Mouse (Mus musculus) layer of hippocampus, postnatal 10 days (tissue): ENCODE results near the gene Ciao2a. TPM values are rescaled to one million over a fixed set of nuclear protein-coding genes. Genes with fewer than 3 reads are reported as not detected.

ENCODE experiments used
- DNase-seq, 2 experiments: peaks; one replicate each; pipeline ENCODE4 v3.0.0; 2021; ENCODE audit warnings: low spot score in 2 of 2
- total RNA-seq, 2 experiments: library from RNA; stranded (reverse); gene quantifications; 2 replicates each; pipeline ENCODE4 v1.2.3; 2021

The Ciao2a gene
- total RNA-seq, 2 experiments from 2014 or later: 27.2 to 28.9 TPM

- DNase-seq: no peak
These were observed 32.5 kb downstream of the Ciao2a start for GRCm38 (mm10) chr9:66158885-66159430.

DNA sequence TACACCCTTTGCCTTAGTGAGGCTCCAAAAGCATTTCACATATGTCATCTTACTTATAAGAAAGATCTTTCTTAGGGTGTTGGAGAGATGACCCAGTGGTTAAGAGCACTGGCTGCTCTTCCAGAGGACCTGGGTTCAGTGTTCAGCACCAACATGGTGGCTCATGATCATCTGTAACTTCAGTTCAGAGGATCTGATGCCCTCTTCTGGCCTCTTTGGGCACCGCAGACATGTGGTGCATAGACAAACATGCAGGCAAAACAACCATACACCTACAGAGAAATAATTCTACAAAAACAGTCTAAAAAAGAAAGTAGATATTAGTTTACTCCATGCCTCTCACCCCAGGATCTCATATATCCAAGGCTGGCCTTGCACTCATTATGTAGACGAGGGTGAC lies 33.7 kb downstream of the Ciao2a start:
- DNase-seq: no peak

GRCm38 (mm10) chr9:66162995-66163394 lies 36.6 kb downstream of the Ciao2a start:
- no peak for DNase-seq

DNA sequence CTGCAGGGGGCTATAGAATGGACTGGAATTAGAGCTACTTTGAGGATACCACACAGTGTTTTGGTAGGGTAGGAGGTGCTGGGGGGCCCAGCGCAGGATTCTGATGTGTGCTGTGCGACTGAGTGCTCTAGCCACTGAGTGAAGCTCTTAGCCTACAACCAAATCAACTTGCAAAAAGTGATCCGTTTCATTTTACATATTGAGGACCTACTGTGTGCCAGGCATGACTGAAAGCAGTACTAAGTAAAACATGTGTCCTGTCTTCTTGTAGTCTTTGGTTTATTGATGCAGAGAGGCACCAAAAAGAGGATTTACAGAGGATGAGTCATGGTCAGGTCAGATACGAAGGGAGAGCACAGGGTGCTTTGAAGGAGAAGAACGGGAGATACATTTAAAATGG lies 40.8 kb downstream of the Ciao2a start:
- DNase-seq: no peak

- DNase-seq: no peak
These were observed 41.8 kb downstream of the Ciao2a start for GRCm38 (mm10) chr9:66168233-66168632.

- DNase-seq: no peak
These were observed 44.1 kb downstream of the Ciao2a start for GRCm38 (mm10) chr9:66170506-66170905.

DNA sequence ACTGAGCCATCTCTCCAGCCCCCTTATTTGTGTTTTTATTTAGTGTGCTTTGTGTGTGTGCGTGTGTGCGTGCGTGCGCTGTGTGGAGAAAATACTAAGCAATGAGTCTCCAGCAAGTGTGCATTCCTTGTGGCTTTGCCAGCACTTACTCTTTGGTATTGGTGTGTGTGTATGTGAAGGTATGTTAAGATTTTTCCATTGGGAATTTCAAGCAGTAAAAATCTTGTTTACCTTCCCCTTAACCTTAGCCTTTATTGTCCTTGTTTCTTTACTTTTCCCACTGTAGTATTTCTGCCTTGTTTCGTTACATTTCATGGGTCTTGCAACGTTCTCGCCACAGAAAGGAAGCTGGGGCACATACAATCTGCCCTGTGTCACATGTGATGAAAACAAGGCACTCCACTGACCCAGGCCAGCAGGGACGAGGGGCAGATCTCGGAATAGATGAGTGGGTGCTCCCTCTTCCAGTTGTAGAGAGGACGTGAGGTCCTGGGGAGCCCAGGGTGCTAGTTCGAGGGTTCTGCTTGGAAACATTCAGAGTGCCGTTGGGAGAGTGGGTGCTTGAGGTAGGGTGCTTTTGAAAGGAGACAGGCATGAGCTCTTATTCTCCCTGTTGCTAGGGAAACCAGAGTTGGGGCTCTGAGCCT lies 45.0 kb downstream of the Ciao2a start:
- no peak for DNase-seq

DNA sequence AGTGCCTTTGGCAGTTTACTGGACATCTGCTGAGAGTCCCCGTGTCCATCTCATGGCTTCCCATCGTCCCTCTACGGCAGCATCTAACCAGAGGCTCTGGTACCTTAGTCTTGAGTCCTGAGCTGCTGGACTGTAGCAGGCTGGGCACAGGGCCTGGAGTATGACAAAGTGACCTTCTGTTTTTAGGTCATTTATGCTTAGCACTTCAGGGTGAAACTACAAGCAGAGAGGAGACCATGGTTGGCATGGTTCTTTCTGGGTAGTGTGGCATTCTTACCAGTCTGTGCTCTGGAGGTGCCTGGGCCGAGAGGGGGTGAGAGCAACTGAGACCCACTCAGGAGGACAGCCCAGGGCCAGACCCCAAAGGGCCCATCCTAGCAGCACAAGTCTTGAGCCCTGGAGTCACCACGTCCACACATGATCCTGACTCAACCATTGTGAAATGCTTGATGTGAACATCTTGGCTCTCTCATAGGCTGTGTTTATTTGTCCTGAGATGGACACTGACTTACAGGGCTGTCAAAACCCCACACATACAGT lies 47.0 kb downstream of the Ciao2a start:
- no peak for DNase-seq

GRCm38 (mm10) chr9:66174985-66175384 lies 48.6 kb downstream of the Ciao2a start:
- DNase-seq: no peak

DNA sequence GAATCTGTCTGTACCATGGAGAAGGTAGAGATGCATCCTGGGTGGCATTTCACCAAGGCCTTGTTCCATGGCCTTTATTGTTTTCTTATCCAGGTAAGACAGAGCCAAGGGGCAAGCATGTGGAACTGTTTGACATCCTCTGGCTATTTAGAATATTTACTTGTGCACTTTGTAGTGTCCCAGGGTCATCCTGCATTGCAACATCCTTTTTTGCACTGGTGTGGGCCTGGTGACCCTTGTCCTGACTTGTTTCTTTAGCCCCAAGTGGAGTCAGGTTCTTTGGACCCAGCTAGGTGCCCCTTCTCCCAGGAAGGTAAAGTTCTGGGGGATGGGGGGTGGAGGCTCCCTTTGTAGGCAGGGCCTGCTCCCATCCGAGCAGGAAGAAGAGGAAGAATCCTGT lies 51.6 kb downstream of the Ciao2a start:
- DNase-seq: no peak

- DNase-seq: no peak
These were observed 53.4 kb downstream of the Ciao2a start for GRCm38 (mm10) chr9:66179795-66180194.

DNA sequence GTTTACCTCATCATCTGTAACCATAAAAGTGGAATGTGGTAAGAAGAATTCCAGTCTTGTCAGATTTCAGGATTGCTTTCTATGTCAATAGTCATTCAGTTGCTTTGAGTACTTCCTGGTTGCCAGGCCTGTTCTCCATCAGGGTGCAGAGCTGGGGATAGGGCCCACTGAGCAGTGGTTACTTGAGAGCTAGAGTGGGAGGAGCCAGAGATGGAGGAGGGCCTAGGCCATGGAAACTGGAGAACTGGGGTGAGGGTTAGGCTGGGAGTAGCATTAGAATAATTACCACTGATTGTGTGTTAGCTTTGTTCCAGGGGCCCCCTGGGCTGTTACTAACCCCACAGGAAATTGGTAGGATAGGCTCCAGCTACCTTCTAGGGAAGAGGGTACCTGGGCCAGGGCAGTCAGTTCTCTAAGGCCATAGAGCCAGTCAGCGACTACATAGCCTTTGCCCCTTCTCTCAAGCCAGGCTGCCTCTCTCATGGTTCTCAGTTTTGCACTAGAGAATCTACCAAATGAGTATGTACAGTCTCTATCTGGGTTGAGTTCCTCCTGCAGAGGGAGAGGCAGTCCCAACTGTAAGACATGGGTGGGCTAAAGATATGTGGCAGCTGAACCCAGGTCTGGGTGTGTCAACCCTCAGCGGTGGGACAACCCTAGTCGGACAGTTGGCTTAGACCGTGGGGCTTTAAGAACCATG lies 54.9 kb downstream of the Ciao2a start:
- DNase-seq: no peak

DNA sequence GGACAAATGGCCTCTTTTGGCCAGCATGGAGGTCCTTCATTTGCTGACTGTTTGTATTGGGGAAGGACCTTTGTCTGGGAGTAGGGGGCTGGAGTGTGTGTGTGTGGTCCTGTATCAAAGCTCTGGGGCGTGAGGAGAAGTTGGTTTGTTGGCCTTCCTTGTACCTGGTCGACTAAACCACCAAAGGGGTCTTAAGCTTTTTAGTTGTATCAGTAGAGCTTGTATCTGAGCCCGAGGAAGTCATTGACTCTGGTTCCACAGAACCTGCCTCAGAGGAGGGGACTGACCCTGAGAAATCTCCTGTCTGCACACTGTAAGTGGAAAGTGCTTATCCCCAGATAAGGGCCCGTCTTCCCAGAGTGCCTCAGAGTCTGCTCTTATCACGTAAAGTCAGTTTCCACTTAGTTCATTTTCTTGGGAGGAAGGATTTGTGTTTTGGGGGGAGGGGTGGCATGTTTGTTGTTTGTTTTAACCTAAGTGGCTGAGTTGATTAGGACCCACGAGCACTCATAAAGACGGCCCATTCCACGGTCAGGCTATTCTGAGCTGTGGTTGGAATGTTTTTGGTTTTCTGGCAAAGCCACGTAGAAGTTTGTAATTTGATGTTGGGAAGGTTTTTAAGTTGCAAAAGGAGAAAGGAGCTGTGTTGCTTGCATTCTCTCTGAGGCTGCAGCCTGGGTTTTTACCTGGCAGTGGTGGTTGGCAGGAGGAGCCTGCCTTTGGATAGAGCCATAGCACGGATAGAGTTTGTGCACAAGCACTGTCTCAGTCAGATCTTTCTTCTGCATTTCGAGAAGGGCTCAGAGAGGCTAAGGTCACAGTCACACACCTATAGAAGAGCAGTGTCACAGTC lies 55.6 kb downstream of the Ciao2a start:
- DNase-seq: no peak

DNA sequence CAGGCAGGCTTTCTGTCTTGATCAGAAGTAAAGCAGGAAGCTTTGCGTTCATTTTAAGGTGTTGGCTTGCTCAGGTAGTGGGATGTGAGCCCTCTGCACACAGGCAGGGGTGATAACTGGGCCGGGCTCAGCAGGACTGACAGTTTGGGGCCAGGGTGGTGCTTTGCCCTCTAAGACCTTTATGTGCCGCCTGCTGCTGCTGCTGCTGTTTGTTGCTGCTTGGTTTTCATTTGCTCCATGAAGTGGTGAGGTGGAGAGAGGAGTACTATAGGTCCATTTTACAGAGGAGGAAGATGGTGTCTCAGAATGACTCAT lies 56.2 kb downstream of the Ciao2a start:
- no peak for DNase-seq

DNA sequence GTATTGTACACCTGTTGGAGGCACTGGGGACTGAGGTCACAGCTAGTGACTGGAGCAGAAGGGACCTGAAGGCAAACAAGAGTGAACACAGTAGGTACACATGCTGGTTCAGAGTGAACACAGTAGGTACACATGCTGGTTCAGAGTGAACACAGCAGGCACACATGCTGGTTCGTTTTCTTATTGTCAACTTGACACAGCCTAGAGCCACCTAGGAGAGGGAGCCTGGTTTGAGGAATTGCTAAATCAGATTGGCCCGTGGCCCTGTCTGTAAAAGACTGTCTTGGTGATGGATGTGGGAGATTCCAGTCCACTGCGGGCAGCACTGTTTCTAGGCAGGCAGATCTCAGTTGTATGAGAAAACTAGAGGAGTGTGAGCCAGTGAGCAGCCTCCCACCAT lies 56.6 kb downstream of the Ciao2a start:
- DNase-seq: no peak

- no peak for DNase-seq
These were observed 58.2 kb downstream of the Ciao2a start for GRCm38 (mm10) chr9:66184572-66184971.

DNA sequence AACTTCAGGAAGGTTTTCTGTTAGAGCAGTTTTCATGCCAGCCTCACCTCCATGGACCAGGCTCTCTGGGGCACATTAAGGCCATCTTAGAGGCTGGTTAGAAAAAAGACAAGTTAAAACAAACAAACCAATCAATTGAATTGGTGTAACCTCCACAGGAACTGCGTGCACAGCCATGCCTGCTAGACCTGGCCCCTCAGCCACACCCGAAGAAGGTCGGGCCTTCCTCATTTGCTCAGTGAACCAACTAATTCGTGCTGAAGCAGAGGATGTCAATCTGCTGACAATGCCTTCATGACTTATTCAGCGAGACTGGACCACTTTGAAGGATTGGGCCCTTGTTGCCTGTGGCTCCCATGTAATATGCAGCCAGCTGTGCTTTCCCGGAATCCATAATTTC lies 60.0 kb downstream of the Ciao2a start:
- DNase-seq: no peak

Other genes with a start within 250 kb of the Ciao2a start
- 1 to 10 TPM; 4.8 to 6.1 TPM for gene Pclaf, start 236.4 kb upstream of the Ciao2a start, total RNA-seq
- 10 to 100 TPM; 35.7 to 39.0 TPM for gene Trip4, start 217.8 kb upstream of the Ciao2a start, total RNA-seq
- gene Csnk1g1, start 217.7 kb upstream of the Ciao2a start, total RNA-seq: 10 to 100 TPM; 49.6 to 50.7 TPM
- 100 to 1,000 TPM; 268 to 273 TPM for gene Ppib, start 66.4 kb upstream of the Ciao2a start, total RNA-seq
- gene Snx22, start 56.9 kb upstream of the Ciao2a start, total RNA-seq: 1 to 10 TPM; 7.7 to 7.9 TPM
- 10 to 100 TPM; 55.2 to 56.4 TPM for gene Snx1, start within 50 bp of the Ciao2a start, total RNA-seq
- gene Dapk2, start 31.6 kb downstream of the Ciao2a start, total RNA-seq: under 1 TPM; 0.87 to 0.94 TPM
- 100 to 1,000 TPM; 114 to 122 TPM for gene Herc1, start 223.8 kb downstream of the Ciao2a start, total RNA-seq